Mouse (Mus musculus) erythroid progenitor cell, adult 5-6 weeks (primary cell): ENCODE measurements around the gene Llph. TPM values are rescaled to one million over a fixed set of nuclear protein-coding genes. Genes with fewer than 3 reads are reported as not detected.

Source experiments
- ATAC-seq: replicated peaks from 2 replicates; pipeline ENCODE4 v1.8.0; 2016; ENCODE audit warnings: moderate number of reproducible peaks, mild to moderate bottlenecking, moderate TSS enrichment, inconsistent platforms; ENCODE audit not compliant: poor library complexity, low FRiP score, severe bottlenecking
- total RNA-seq, 2 experiments: library from RNA; stranded (forward) in 1 of 2; stranded (reverse) in 1 of 2; fragments of 150-400 nt in 1 of 2; fragments of 186-747, 209-891 nt in 1 of 2; gene quantifications; 2 replicates each; pipeline versions ENCODE4 v1.2.3 to v1.2.4; 2015 to 2017; ENCODE audit warnings: low replicate concordance in 2 of 2

Gene Llph
- total RNA-seq, 2 experiments from 2014 or later: 10.3 to 27.7 TPM

DNA sequence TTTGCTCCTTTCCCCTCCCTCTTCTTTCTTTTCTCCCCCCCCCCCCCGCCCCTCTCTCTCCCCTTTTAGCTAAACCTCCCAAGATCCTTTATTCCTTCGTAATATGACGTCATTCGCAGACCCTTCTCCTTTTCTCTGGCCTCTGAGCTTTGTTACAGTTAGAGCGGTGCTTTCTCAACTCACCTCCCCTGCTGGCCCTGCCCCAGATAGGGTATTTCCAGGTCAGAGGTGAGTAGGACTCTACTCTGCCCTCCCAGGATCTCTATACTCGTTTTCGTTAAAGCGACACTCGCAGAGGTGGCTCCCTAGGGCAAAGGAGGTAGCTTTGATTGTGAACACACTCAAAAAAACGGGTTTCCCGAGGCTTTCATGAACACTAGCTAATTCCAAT is 45.0 kb downstream of the Llph start:
- no peak for ATAC-seq

DNA sequence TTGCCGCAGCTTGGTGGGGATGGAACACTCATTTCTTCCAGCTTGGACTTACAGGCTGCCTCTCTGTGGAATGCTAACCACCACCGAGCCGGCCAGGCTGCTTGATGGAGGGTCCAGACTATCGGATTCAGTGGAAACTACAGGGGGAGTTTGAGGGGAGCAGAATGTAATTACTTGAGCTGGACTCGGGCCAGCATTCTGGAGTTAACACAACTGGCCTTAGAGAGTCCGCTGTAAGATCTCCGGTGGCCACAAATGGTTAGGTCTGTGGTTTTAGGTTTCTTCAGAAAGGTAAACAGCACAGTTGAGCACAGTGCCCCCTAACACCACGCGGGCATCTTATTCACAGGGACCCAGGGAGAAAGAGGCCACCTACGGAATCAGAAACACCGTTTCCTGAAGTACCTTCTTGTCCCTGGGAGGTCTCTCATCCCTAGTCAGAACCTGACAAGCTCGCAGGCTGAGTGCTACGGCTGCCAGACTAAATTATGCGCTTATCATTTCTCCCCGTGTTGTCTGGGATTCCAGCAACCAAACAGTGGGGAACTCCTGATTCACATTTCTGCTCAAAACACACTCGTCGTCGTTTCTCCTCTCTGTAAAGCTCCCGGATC is 45.5 kb downstream of the Llph start:
- no peak for ATAC-seq

DNA sequence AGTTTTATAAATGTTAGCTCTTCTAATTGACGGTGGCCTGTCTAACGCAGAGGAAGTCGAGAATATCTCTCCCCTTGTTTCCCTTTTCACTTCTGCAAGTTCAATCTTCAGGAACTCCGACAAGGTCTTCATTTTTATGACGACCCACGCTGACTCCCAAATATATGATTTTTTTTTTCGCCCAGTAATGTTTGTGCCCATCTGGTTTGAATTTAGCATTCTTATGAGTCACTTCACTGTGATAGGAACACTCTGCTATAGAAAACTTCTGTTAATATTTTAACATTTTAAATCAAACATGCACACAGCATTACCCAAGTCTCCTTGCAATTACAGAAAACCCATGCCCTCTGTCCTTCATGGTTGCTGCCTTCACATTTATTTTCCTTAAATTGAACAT is 46.5 kb downstream of the Llph start:
- ATAC-seq: no peak

DNA sequence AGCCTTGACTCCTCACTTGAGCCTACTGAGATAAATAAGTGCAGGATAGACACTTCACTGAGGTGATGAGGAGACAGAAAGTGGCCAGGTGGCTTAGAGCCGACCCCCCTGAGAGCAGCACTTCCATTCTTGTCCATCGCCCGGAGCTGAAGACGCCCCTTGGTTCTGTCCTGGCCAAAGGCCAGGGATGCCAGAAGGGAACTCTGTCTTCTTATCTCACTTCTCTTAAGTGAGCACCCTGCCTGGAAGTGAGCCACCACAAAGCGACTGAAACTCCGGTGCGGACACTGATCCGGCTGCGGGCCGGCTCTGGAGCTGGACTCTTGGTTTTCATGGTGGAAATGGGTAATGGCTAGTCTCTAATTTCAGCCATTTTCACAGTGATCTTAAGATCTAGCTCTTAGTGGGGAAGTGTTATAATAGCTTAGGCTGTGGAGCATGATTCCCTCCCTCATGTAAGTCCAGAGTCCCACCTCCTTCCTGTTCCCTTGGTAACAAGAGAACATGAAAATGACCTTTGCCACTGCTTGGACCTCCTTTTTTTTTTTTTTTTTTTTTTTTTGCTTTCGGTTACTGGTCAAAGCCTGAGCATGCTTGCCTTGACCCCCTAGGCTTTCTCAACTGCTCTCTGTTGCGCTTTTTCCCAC is 52.7 kb downstream of the Llph start:
- no peak for ATAC-seq

DNA sequence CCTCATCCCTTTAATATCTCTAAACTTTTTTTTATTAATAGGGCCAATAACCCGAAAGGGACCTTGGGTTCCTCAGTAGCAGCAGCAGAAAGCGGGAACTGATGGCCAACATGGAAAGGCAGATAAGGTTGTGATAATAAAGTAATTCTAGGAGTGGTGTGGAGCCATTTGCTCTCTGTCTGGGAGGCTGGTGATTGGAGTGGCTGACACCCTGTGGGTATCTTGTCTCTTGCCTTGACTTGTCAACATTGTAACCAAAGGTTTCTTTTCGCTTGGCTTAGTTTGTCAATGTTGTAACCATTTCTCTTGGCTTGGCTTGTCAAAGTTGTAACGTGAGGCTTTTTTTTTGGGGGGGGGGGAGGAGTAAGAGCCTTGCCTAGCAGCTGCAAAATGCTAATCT is 53.5 kb downstream of the Llph start:
- no peak for ATAC-seq

DNA sequence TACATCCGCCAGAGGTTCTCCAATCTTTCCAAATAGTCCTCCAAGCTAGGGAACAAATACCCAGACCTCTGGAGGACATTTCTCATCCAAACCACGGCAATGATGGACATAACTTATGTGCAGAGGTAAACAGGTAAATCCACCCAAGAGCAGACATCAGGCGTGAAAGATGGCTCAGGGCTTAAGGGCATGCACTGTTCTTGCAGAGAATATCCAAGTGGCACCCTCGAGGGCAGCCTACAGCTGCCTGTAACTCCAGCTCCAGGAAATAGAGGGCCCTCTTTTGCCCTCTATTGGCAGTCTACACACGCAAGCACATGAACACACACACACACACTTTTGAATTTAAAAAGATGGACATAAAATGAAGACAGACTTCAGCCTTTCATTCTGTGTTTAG is 54.8 kb downstream of the Llph start:
- no peak for ATAC-seq

Other genes starting within 250 kb of the Llph start
- gene Helb, start 114.1 kb upstream of the Llph start, total RNA-seq (2015; ENCODE audit: low replicate concordance): 25.6 and 31.0 TPM in 2 replicates
- gene Helb, start 114.1 kb upstream of the Llph start, total RNA-seq (2017; ENCODE audit: low replicate concordance): 46.1 and 48.0 TPM in 2 replicates
- 29.8 and 50.1 TPM in 2 replicates for gene Tmbim4, start 25.5 kb upstream of the Llph start, total RNA-seq (2015; ENCODE audit: low replicate concordance)
- 30.9 and 50.3 TPM in 2 replicates for gene Tmbim4, start 25.5 kb upstream of the Llph start, total RNA-seq (2017; ENCODE audit: low replicate concordance)
- 12.2 and 16.2 TPM in 2 replicates for gene Irak3, start 24.9 kb upstream of the Llph start, total RNA-seq (2015; ENCODE audit: low replicate concordance)
- 1.3 and 4.1 TPM in 2 replicates for gene Irak3, start 24.9 kb upstream of the Llph start, total RNA-seq (2017; ENCODE audit: low replicate concordance)
- gene Hmga2, start 249.4 kb downstream of the Llph start, total RNA-seq (2015; ENCODE audit: low replicate concordance): 0.36 TPM in 1 of 2 replicates, not detected in the other
- 0.38 TPM in 1 of 2 replicates, not detected in the other for gene Hmga2, start 249.4 kb downstream of the Llph start, total RNA-seq (2017; ENCODE audit: low replicate concordance)